Mouse (Mus musculus): ENCODE measurements around the gene Pfdn6.

Pfdn6 gene

GRCm38 (mm10) chr17:33940206-33940805 lies at the start of gene Pfdn6, which contains the start of gene Wdr46:
Gene Pfdn6, minus strand, starts transcription at chr17:33940343.
Gene Wdr46, plus strand, starts transcription at chr17:33940660.
- peak; percentile 97 for DNase-seq (ENCODE audit: low read depth)

DNA sequence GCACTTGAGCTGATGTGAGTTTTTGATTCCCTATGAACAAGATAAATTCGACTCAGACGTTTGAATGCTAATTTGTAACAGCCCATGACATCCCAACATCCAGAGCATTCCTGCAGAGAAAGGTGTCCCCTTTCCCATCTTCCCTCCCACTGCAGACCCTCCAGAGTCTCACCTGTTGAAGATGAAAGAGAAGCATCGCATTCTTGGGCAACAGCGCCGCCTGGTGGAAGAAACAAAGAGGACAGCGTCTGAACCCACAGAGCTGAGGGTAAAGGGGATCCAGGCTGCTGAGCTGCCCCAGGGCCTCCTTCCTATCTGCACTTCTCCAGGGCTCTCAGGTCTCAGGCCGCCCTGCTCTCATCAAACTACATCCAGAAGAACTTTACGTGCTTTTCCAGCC lies 42.0 kb upstream of the Pfdn6 start:
- DNase-seq (ENCODE audit: low read depth) = peak; percentile 90

DNA sequence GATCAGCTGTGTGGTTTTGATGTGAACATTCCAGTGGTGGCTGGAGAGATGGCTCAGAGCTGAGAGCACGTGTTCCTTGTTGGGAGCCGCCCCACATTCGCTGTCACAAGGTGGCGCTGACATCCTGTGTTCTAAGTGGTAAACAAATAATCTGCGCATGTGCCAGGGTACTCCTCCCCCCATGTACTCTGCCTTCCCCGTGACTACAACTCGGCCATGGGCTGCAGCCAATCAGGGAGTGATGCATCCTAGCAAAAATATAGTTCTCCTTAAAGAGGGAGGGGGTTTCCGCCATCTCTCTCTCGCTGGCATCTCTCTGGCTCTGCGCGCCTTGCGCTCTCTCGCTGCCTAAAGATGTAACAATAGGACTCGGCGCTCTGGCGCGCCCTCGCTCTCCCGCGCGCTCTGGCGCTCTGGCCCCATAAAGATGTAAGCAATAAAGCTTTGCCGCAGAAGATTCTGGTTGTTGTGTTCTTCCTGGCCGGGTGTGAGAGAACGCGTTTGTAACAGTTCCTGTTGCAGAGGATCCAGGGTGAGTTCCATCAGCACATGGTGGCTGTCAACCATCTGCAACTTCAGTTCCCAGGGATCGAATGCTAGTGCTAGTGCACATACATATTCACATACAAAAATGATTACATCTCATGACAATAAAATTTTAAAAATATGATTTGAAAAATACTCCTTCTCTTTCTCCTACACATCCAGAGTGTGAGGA lies 41.2 kb upstream of the Pfdn6 start:
- peak; percentile 99 for DNase-seq (ENCODE audit: low read depth)

GRCm38 (mm10) chr17:33980181-33981035 lies 40.3 kb upstream of the Pfdn6 start:
- no peak for DNase-seq (ENCODE audit: low read depth)

GRCm38 (mm10) chr17:33979512-33980050 lies 39.4 kb upstream of the Pfdn6 start:
- peak; percentile 47 for DNase-seq (ENCODE audit: low read depth)

GRCm38 (mm10) chr17:33978631-33979031 lies 38.5 kb upstream of the Pfdn6 start:
- peak; percentile 95 for DNase-seq (ENCODE audit: low read depth)

DNA sequence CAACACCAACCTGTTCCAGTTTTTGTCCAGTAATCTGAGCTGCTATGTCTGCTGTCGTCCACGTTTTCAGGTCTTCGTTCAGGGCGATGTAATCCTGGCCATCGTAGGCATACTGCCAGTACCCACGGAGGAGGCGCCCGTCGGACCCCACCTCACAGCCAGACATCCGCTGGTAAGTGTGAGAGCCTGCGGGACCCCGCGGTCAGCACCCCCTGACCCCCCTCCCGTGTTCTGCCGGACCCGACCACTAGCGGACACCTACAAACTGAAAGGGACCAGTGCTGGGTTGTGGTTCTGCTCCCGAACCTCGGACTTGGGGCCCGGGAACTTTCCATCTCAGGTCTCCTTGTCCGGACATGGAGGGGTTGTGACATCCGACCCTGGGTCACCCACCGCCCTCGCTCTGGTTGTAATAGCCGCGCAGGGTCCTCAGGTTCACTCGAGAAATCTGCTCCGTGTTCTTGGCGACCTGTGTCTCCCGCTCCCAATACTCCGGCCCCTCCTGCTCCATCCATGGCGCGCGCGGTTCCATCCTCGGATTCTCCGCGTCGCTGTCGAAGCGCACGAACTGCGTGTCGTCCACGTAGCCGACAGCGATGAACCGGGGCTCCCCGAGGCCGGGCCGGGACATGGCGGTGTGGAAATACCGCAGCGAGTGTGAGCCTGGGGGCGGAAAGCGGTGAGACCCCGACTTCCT lies 37.9 kb upstream of the Pfdn6 start:
- no peak for DNase-seq (ENCODE audit: low read depth)

- no peak for DNase-seq (ENCODE audit: low read depth)
These were observed 33.4 kb upstream of the Pfdn6 start for GRCm38 (mm10) chr17:33973572-33973971.

DNA sequence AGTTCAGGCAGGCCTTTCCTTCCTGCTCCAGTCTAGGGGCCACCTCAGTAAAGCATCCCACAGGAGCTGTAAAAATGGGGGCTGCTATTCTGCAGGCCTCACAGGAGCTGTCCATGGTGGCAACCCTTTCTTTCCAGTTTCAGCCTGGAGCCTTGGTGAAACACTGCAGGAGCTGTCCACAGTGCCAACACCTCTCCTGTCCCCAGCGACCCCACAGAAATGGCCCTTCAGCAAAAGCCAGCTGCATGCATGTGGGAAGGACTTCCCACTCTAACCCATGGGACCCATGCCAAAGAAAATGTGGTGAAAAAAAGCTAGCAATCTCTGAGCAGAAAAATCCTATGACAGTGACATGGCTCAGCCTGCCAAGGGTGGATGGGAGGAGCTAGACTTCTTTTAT lies 32.5 kb upstream of the Pfdn6 start:
- DNase-seq (ENCODE audit: low read depth) = no peak

GRCm38 (mm10) chr17:33969394-33969793 lies 29.3 kb upstream of the Pfdn6 start:
- DNase-seq (ENCODE audit: low read depth) = peak; percentile 74

DNA sequence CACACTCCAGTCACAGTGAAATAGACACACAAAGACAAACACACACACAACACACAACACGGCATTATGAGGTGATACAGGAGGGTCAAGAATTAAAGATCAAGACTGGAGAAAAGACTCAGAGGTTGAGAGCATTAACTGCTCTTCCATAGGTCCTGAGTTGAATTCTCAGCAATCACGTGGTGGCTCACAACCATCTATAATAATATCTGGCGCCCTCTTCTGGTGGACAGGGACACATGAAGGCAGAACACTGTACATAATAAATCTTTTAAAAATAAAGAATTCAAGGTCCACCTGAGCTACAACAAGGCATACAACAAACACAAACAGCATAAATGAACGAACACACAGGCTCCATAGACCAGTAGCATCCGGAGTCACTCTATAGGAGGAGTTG lies 28.8 kb upstream of the Pfdn6 start:
- peak; percentile 93 for DNase-seq (ENCODE audit: low read depth)

GRCm38 (mm10) chr17:33968489-33968888 lies 28.3 kb upstream of the Pfdn6 start:
- DNase-seq (ENCODE audit: low read depth) = peak; percentile 94

DNA sequence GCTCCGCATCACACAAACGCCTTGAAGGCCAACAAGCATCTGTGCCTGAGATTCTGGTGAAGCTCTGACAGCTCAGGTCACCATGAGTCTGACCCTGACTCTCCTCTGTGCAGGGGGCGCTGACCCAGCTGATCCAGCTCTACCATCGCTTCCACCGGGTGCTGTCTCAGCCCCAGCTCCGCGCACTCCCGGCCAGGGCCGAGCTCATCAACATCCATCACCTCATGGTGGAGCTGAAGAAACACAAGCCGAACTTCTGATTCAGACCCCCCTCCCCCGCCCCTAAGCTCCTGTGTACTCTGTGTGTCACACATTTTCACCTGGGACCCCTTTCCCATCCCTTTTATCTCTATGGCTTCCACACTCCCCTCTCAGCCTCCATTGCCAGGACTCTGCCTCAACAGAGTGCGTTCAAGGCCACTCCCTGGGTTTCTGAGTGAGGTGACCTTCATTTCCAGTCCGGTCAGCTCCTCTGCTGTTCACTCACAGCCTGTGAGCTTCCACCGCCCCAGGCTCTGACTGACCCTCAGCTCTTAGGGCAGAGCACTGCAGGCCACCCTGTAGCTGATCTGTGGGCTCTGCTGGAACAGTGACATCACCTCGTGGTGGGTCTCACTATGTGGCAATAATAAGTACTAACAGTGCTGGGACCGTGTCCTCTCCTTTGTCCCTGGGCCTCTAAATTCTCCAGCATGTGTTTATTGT lies 25.9 kb upstream of the Pfdn6 start:
- DNase-seq (ENCODE audit: low read depth) = no peak

DNA sequence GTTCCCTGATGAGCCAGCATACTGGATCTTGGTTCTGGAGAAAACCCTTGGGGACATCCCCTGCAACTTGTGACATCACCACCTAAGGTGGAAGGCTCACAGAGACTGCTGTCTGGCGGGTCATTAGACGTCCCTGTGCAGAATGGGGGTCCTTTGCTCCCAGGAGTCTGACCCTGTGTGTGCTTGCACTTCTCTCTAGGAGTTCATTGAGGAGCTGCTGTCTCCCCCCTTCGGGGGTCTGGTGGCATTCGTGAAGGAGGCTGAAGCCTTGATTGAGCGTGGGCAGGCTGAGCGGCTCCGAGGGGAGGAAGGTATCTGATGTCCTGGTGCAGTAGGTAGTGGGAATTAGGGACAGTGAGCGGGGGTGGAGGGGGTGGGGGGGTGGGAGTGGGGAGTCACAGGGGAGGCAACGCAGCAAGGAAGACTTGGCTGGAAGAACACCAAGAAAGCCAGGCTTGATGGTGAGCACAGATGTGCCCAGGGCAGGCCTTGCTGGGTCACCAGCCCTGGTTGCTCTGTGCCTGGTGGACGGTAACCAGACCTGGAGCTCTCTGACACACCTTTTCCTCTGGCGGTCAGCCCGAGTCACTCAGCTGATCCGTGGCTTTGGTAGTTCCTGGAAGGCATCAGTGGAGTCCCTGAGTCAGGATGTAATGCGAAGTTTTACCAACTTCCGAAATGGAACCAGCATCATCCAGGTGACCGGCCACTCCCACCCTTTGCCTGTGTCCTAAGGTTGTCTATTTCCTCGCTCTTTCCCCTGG lies 25.1 kb upstream of the Pfdn6 start:
- no peak for DNase-seq (ENCODE audit: low read depth)

- no peak for DNase-seq (ENCODE audit: low read depth)
These were observed 22.7 kb upstream of the Pfdn6 start for GRCm38 (mm10) chr17:33962876-33963275.

DNA sequence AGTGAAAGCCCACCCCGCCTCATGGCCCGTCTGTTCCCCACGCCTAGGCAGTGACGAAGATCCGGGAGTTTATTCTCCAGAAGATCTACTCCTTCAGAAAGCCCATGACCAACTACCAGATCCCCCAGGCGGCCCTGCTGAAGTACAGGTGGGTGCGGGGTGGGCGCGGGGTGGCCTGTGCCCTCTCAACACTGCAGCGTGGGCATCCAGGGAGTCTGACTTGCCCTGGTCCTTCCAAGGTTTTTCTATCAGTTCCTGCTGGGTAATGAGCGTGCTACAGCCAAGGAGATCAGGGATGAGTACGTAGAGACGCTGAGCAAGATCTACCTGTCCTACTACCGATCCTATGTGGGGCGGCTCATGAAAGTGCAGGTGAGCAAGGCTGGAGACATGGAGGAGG lies 19.8 kb upstream of the Pfdn6 start:
- DNase-seq (ENCODE audit: low read depth) = no peak

DNA sequence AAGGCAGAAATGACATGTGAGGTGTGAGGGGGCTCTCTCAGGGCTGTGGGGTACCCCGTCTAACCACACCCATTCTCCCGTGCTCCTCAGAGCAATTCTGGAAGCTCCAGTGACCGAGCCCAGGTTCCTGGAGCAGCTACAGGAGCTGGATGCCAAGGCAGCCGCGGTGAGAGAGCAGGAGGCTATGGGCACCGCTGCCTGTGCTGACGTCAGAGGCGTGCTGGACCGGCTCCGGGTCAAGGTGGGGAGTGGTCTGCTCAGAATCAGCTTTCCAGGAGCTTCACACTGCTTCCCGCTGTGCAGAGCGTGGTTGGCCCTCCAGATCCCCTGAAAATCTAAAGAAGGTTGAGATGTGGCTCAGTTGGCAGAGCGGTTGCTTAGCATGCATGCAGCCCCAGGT lies 19.0 kb upstream of the Pfdn6 start:
- DNase-seq (ENCODE audit: low read depth) = no peak

DNA sequence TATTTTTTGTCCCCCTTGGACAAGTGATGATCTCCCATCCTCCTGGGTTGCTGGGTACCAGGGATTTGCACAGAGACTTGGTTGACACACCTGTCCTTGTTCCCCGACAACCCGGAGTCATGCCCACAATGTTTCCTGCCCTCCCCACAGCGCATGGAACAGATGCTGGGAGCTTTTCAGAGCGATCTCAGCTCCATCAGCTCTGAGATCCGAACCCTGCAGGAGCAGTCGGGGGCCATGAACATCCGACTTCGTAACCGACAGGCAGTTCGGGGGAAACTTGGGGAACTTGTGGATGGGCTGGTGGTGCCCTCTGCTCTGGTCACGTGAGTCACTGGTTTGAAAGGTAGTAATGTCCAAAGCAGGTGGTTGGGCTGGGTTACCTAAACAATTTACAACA lies 18.3 kb upstream of the Pfdn6 start:
- no peak for DNase-seq (ENCODE audit: low read depth)

DNA sequence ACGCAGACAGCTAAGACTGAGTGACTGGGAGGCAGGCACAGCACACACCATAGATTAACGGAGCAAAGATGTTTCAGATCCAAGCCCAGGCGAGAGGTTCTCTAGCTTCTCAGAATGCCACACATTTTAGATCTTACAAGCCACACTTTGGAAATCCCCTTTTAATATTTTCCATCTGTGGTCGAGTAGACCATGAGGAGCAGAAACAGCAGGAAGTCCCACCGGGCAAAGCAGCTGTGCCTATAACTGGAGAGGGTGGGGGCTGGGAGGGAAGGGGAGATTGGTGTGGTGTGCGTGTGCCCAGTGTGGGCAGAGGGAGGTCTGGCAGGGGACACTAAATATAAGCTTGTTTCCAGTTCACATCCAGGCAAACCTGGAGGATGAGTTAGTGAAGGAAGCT lies 17.4 kb upstream of the Pfdn6 start:
- DNase-seq (ENCODE audit: low read depth) = peak; percentile 55

DNA sequence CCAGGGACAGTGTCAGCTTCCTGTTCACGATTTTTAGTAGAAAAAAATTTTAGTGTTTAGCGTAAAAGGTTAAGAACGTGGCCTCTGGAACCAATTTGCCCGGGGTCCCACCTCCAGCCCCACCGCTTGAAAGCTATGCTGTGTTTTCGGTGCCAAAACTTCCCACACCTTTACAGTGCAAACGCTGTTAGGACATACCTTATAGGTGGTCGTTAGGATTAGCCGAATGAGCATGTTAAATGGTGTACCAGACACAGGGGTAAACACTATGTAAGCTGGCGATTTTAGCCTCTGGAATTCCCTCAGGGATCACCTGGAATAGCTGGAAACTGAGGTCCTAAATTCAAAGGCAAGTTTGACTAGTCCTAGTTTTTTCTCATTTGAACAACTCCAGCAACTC lies 16.2 kb upstream of the Pfdn6 start:
- no peak for DNase-seq (ENCODE audit: low read depth)
